Mouse (Mus musculus): ENCODE measurements at regions not wholly inside any gene's neighbourhood (a gene's known extent, or its start where the extent isn't known, plus 50 kb on each side); places are given as distances from the start of the nearest gene placed in this dataset.

- no peaks in the 10 kb centered on the region for H3K36me3 ChIP-seq
- H3K27ac ChIP-seq, result no peak overlapping the region
- no peak overlapping the region for H3K4me2 ChIP-seq (replicated peaks)
- H3K27me3 ChIP-seq, result no peaks in the 10 kb centered on the region
- WGBS, result 90% methylated on average over 6 of the region's 6 CpGs
- no peak for ATAC-seq (ENCODE audit: low FRiP score)
- 0 out of 2 replicates have a peak, but pooled peaks cover 6% of the 10 kb centered on the region for H3K4me1 ChIP-seq
- H3K9me3 ChIP-seq (replicated peaks), result no peaks in the 10 kb centered on the region
- no peak overlapping the region for H3K9ac ChIP-seq
- no peak overlapping the region for H3K4me3 ChIP-seq
Measured at GRCm38 (mm10) chr10:25064701-25065362, 137.5 kb upstream of the Arg1 start.

- no peak for ATAC-seq (ENCODE audit: low FRiP score)
- Histone ChIP-seq H3K27me3 (no peaks in the 10 kb centered on the region), H3K9ac (no peak overlapping the region), H3K4me3 (no peak overlapping the region), H3K9me3 (replicated peaks) (no peaks in the 10 kb centered on the region), H3K4me1 (0 out of 2 replicates have a peak, but pooled peaks cover 3% of the 10 kb centered on the region), H3K4me2 (replicated peaks) (no peak overlapping the region), H3K27ac (no peak overlapping the region), H3K36me3 (no peaks in the 10 kb centered on the region)
- WGBS, result 48% methylated on average over 13 of the region's 13 CpGs
Measured at GRCm38 (mm10) chr10:25061402-25062055, 134.2 kb upstream of the Arg1 start.

- Histone ChIP-seq H3K9me3 (replicated peaks) (no peaks in the 10 kb centered on the region), H3K36me3 (no peaks in the 10 kb centered on the region), H3K9ac (no peak overlapping the region), H3K4me3 (no peak overlapping the region), H3K4me1 (0 out of 2 replicates have a peak, but pooled peaks cover 3% of the 10 kb centered on the region), H3K4me2 (replicated peaks) (no peak overlapping the region), H3K27ac (no peak overlapping the region), H3K27me3 (no peaks in the 10 kb centered on the region)
- ATAC-seq (ENCODE audit: low FRiP score), result no peak
- WGBS, result 87% methylated on average over 11 of the region's 11 CpGs
Measured at GRCm38 (mm10) chr10:25058694-25059093, 131.4 kb upstream of the Arg1 start.

- Histone ChIP-seq H3K27ac (no peak overlapping the region), H3K9ac (no peak overlapping the region), H3K4me1 (no peaks in the 10 kb centered on the region), H3K9me3 (replicated peaks) (peaks cover 3% of the 10 kb centered on the region), H3K4me3 (no peak overlapping the region), H3K27me3 (no peaks in the 10 kb centered on the region), H3K36me3 (no peaks in the 10 kb centered on the region), H3K4me2 (replicated peaks) (no peak overlapping the region)
- 74% methylated on average over 3 of the region's 3 CpGs for WGBS
- ATAC-seq (ENCODE audit: low FRiP score), result no peak
Measured at GRCm38 (mm10) chr10:25051998-25052397, 124.7 kb upstream of the Arg1 start.

- Histone ChIP-seq H3K27ac (no peak overlapping the region), H3K4me3 (no peak overlapping the region), H3K4me2 (replicated peaks) (no peak overlapping the region), H3K4me1 (no peaks in the 10 kb centered on the region), H3K9ac (no peak overlapping the region), H3K9me3 (replicated peaks) (peaks cover 3% of the 10 kb centered on the region), H3K27me3 (no peaks in the 10 kb centered on the region), H3K36me3 (no peaks in the 10 kb centered on the region)
- 82% methylated on average over 5 of the region's 5 CpGs for WGBS
- ATAC-seq (ENCODE audit: low FRiP score), result no peak
Measured at GRCm38 (mm10) chr10:25051368-25051874, 124.1 kb upstream of the Arg1 start.

GRCm38 (mm10) chr10:25041221-25041620, 113.9 kb upstream of the Arg1 start:
- WGBS, result 94% methylated on average over 4 of the region's 4 CpGs
- H3K27me3 ChIP-seq, result no peaks in the 10 kb centered on the region
- no peaks in the 10 kb centered on the region for H3K36me3 ChIP-seq
- no peak overlapping the region for H3K9ac ChIP-seq
- H3K4me3 ChIP-seq, result no peak overlapping the region
- no peak overlapping the region for H3K27ac ChIP-seq
- H3K4me1 ChIP-seq, result no peaks in the 10 kb centered on the region
- no peak for ATAC-seq (ENCODE audit: low FRiP score)
- H3K4me2 ChIP-seq (replicated peaks), result no peak overlapping the region
- H3K9me3 ChIP-seq (replicated peaks), result no peaks in the 10 kb centered on the region

- Histone ChIP-seq H3K36me3 (no peaks in the 10 kb centered on the region), H3K27me3 (no peaks in the 10 kb centered on the region), H3K4me2 (replicated peaks) (no peak overlapping the region), H3K9me3 (replicated peaks) (no peaks in the 10 kb centered on the region), H3K9ac (no peak overlapping the region), H3K27ac (no peak overlapping the region), H3K4me1 (no peaks in the 10 kb centered on the region), H3K4me3 (no peak overlapping the region)
- WGBS, result 91% methylated on average over 3 of the region's 3 CpGs
- no peak for ATAC-seq (ENCODE audit: low FRiP score)
Measured at GRCm38 (mm10) chr10:25039926-25040325, 112.6 kb upstream of the Arg1 start.

- Histone ChIP-seq H3K4me2 (replicated peaks) (no peak overlapping the region), H3K27me3 (no peaks in the 10 kb centered on the region), H3K36me3 (no peaks in the 10 kb centered on the region), H3K4me3 (no peak overlapping the region), H3K4me1 (no peaks in the 10 kb centered on the region), H3K9me3 (replicated peaks) (no peaks in the 10 kb centered on the region), H3K27ac (no peak overlapping the region), H3K9ac (no peak overlapping the region)
- 81% methylated on average over 3 of the region's 3 CpGs for WGBS
- ATAC-seq (ENCODE audit: low FRiP score), result no peak
Measured at GRCm38 (mm10) chr10:25036928-25037327, 109.6 kb upstream of the Arg1 start.

- no peak for ATAC-seq (ENCODE audit: low FRiP score)
- 77% methylated on average over 6 of the region's 6 CpGs for WGBS
- no peak overlapping the region for H3K4me3 ChIP-seq
- no peaks in the 10 kb centered on the region for H3K9me3 ChIP-seq (replicated peaks)
- H3K9ac ChIP-seq, result no peak overlapping the region
- no peaks in the 10 kb centered on the region for H3K36me3 ChIP-seq
- H3K27ac ChIP-seq, result no peak overlapping the region
- H3K27me3 ChIP-seq, result no peaks in the 10 kb centered on the region
- H3K4me2 ChIP-seq (replicated peaks), result no peak overlapping the region
- H3K4me1 ChIP-seq, result no peaks in the 10 kb centered on the region
Measured at GRCm38 (mm10) chr10:25035363-25035762, 108.1 kb upstream of the Arg1 start.

- no peak overlapping the region for H3K4me3 ChIP-seq
- no peak overlapping the region for H3K27ac ChIP-seq
- no peaks in the 10 kb centered on the region; the same call in 1 of the 2 replicates for H3K9me3 ChIP-seq (replicated peaks)
- no peak overlapping the region for H3K9ac ChIP-seq
- no peak for ATAC-seq (ENCODE audit: low FRiP score)
- WGBS, result 78% methylated on average over 1 of the region's 1 CpGs
- H3K36me3 ChIP-seq, result no peaks in the 10 kb centered on the region
- H3K27me3 ChIP-seq, result no peaks in the 10 kb centered on the region
- no peak overlapping the region for H3K4me2 ChIP-seq (replicated peaks)
- H3K4me1 ChIP-seq, result peaks cover 4% of the 10 kb centered on the region
Measured at GRCm38 (mm10) chr10:25032625-25033024, 105.3 kb upstream of the Arg1 start.

- Histone ChIP-seq H3K27me3 (no peaks in the 10 kb centered on the region), H3K9ac (no peak overlapping the region), H3K4me2 (replicated peaks) (no peak overlapping the region), H3K36me3 (no peaks in the 10 kb centered on the region), H3K27ac (no peak overlapping the region), H3K4me3 (no peak overlapping the region), H3K4me1 (peaks cover 4% of the 10 kb centered on the region), H3K9me3 (replicated peaks) (peaks cover 3% of the 10 kb centered on the region; the same call in 1 of the 2 replicates)
- WGBS, result 34% methylated on average over 6 of the region's 6 CpGs
- peak; percentile 38; the same call in 1 of the 2 replicates for ATAC-seq (ENCODE audit: low FRiP score)
Measured at GRCm38 (mm10) chr10:25029387-25029915, 102.2 kb upstream of the Arg1 start.

GRCm38 (mm10) chr10:25023601-25024157, 96.4 kb upstream of the Arg1 start:
- Histone ChIP-seq H3K4me2 (replicated peaks) (no peak overlapping the region), H3K9me3 (replicated peaks) (peaks cover 3% of the 10 kb centered on the region; the same call in 1 of the 2 replicates), H3K27ac (no peak overlapping the region), H3K4me1 (no peaks in the 10 kb centered on the region), H3K9ac (no peak overlapping the region), H3K27me3 (no peaks in the 10 kb centered on the region), H3K4me3 (no peak overlapping the region), H3K36me3 (no peaks in the 10 kb centered on the region)
- 0 out of 2 replicates have a peak, but pooled peaks have one; percentile 47 for ATAC-seq (ENCODE audit: low FRiP score)
- 69% methylated on average over 7 of the region's 7 CpGs for WGBS

All from hindbrain, embryonic 12.5 days (tissue).